Mouse (Mus musculus) liver, adult 2 months (tissue): ENCODE measurements around the gene Slc35e2.

ENCODE experiments used
- CTCF ChIP-seq: fragments of 200-500 bp; IDR thresholded peaks from 2 replicates; pipeline ENCODE4 v1.5.1; 2011; ENCODE audit warnings: low read depth, low read length, control low read depth
- POLR2A ChIP-seq: fragments of 200-500 bp; IDR thresholded peaks from 2 replicates; pipeline ENCODE4 v1.6.1; 2011; ENCODE audit warnings: low read length, control low read depth; ENCODE audit not compliant: insufficient read depth; ENCODE audit errors: extremely low read depth

- TF ChIP-seq CTCF (no peak), POLR2A (no peak)
Measured at GRCm38 (mm10) chr4:155654456-155655298, 53.5 kb downstream of the Slc35e2 start.
